Mouse (Mus musculus) kidney, embryonic 16.5 days (tissue): ENCODE data around the gene Gga1. TPM values are rescaled to one million over a fixed set of nuclear protein-coding genes. Genes with fewer than 3 reads are reported as not detected.
A peak's percentile ranks its signal among the peaks of the same experiment; 100 is the strongest.

Experiments
- ATAC-seq: fragments of 200-750 bp; cut with Nextera tagmentation; 2 replicates; pipeline ENCODE4 v1.8.0; 2017; ENCODE audit warnings: moderate TSS enrichment; ENCODE audit not compliant: low FRiP score, low TSS enrichment
- H3K27ac ChIP-seq: fragments of 300-500 bp; sonication (generic); 2 replicates; pipeline ENCODE4 v1.5.1; 2014; ENCODE audit warnings: low read length
- H3K27me3 ChIP-seq: fragments of 300-500 bp; sonication (generic); 2 replicates; pipeline ENCODE4 v1.6.1; 2014; ENCODE audit warnings: low read length, control low read depth, mixed read lengths; ENCODE audit not compliant: insufficient read depth
- H3K36me3 ChIP-seq: fragments of 300-500 bp; sonication (generic); 2 replicates; pipeline ENCODE4 v1.6.1; 2014; ENCODE audit warnings: low read length, control low read depth, mixed read lengths; ENCODE audit not compliant: insufficient read depth
- H3K4me1 ChIP-seq: fragments of 300-500 bp; sonication (generic); 2 replicates; pipeline ENCODE4 v1.6.1; 2014; ENCODE audit warnings: low read length, control low read depth, mixed read lengths; ENCODE audit not compliant: insufficient read depth
- H3K4me2 ChIP-seq: fragments of 300-500 bp; sonication (generic); replicated peaks from 2 replicates; pipeline ENCODE4 v1.6.1; 2014; ENCODE audit warnings: low read depth, low read length
- H3K4me3 ChIP-seq: fragments of 300-500 bp; sonication (generic); 2 replicates; pipeline ENCODE4 v1.5.1; 2014; ENCODE audit warnings: mild to moderate bottlenecking, low read length
- H3K9ac ChIP-seq: fragments of 300-500 bp; sonication (generic); replicated peaks from 2 replicates; pipeline ENCODE4 v1.6.1; 2014; ENCODE audit warnings: low read length
- H3K9me3 ChIP-seq: fragments of 300-500 bp; sonication (generic); 2 replicates; pipeline ENCODE4 v1.6.1; 2016; ENCODE audit warnings: low read length, control low read depth
- WGBS: fragments of 180-500 bp; shearing (Covaris S2); extraction: QIAGEN DNeasy Blood & Tissue Kit; methylation state at CpG from one replicate; pipeline ENCODE4 v1.1.7; 2014; 5-methylcytosine and 5-hydroxymethylcytosine counted together
- polyA plus RNA-seq: library from polyadenylated mRNA; unstranded; fragments of >200 nt; fragmentation: Nextera tagmentation; extraction: Ambion mirVana; gene quantifications from 2 replicates; pipeline ENCODE4 v1.2.1, GENCODE M21; 2015

Gene Gga1
- polyA plus RNA-seq, 1 experiment from 2014 or later = 54.7 TPM

DNA sequence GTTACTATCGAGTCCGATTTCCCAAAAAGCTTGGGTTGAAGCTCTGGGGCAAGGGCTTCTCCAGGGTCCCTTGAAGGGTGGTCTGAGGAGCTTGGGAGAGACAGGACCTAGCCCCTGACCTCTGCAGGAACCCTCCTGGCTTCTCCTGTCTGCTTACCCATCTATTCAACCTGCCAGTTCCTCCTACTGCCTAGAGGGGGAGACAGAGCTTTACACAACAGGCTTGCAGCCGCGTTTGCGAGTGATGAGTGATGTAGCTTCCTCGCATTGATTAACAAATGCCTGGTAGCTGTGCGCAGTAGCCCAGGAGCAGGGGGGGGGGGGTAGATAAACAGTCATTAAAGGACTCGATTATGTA, 38.6 kb downstream of the Gga1 start:
- no peak for ATAC-seq
- Histone ChIP-seq H3K27ac (no peak overlapping the region), H3K4me3 (peak overlapping the region; percentile 72), H3K9me3 (no peaks in the 10 kb centered on the region), H3K27me3 (no peaks in the 10 kb centered on the region), H3K4me1 (peaks cover 30% of the 10 kb centered on the region), H3K36me3 (peaks cover 20% of the 10 kb centered on the region), H3K4me2 (peak overlapping the region; percentile 92), H3K9ac (no peak overlapping the region; the same call in 1 of the 2 replicates)
- WGBS = 4% methylated on average over 8 of the region's 8 CpGs

DNA sequence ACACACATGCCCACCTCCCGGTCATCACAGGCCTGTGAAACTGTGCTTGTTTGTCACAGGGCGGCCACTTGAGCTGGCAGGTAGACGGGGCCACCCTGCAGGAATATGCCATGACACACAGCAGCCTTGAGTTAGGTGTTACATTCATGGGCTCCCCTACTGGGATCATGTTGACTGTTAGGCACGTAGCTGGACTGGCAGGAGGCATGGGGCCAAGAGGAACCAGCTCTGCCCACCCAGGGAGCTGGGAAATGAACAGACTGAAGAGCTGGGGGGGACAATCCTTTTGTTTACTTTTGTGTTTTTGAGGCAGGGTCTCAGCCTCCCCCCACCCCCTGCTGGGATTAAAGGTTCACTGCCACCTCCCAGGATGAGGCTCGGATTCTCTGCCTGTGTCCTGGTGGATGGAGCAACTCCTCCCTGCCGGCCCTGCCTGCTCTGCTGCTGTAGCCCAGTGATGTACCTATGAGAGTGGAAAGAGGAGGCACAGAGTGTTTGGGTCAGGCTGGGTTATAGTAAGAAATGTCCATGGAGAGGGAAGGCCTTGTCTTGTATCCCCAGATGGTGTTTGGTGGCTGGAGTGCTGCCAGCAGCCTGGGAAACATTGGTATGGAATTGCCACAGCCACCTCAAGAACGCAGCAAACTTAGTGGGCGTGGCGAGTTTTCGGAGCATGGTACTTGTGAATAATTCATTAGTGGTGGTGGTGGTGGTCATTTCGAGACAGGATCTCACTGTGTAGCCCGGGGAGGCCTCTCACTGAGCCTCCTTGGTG, 39.2 kb downstream of the Gga1 start:
- no peaks in the 10 kb centered on the region for H3K27me3 ChIP-seq
- no peak overlapping the region for H3K27ac ChIP-seq
- 54% methylated on average over 12 of the region's 12 CpGs for WGBS
- ATAC-seq = no peak
- peak overlapping the region; percentile 92 for H3K4me2 ChIP-seq
- H3K9ac ChIP-seq = peak overlapping the region; percentile 56
- peak overlapping the region; percentile 72 for H3K4me3 ChIP-seq
- H3K9me3 ChIP-seq = no peaks in the 10 kb centered on the region
- H3K36me3 ChIP-seq = peaks cover 14% of the 10 kb centered on the region
- H3K4me1 ChIP-seq = peaks cover 30% of the 10 kb centered on the region

DNA sequence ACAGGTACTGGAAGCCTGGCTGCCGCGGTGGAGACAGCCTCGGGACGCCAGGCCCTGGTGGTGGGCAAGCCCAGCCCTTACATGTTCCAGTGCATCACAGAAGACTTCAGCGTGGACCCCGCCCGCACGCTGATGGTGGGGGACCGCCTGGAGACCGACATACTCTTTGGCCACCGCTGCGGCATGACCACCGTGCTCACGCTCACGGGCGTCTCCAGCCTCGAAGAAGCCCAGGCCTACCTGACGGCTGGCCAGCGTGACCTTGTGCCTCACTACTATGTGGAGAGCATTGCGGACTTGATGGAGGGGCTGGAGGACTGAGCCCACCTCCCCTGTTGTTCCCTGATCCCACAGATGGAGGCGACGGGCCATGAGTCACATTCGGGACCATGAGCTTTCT, 41.1 kb downstream of the Gga1 start:
- H3K27me3 ChIP-seq = no peaks in the 10 kb centered on the region
- no peak overlapping the region for H3K4me3 ChIP-seq
- H3K4me1 ChIP-seq = peaks cover 30% of the 10 kb centered on the region
- H3K4me2 ChIP-seq = no peak overlapping the region
- peaks cover 8% of the 10 kb centered on the region; the same call in 1 of the 2 replicates for H3K36me3 ChIP-seq
- H3K27ac ChIP-seq = no peak overlapping the region
- no peaks in the 10 kb centered on the region for H3K9me3 ChIP-seq
- no peak for ATAC-seq
- WGBS = 85% methylated on average over 23 of the region's 23 CpGs
- H3K9ac ChIP-seq = no peak overlapping the region

DNA sequence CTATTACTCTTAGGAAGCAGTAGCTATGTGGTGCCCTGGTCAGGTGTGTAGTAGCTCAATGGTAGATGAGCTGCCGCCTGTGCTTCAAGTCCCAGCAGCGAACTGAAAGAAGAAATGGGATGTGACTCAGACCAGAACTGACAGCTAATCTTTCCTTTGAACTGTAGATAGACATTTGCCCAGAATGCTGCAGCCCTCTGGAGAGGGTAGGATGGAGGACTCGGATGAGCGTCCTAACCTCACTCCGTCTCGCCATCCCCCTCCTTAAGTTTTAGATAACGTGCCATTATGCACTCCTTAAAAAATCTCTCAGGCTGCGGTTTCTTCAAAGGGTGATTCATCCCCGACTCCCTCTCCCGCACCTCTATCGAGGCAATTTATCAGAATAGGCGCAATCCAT, 42.9 kb downstream of the Gga1 start:
- H3K27ac ChIP-seq = no peak overlapping the region

DNA sequence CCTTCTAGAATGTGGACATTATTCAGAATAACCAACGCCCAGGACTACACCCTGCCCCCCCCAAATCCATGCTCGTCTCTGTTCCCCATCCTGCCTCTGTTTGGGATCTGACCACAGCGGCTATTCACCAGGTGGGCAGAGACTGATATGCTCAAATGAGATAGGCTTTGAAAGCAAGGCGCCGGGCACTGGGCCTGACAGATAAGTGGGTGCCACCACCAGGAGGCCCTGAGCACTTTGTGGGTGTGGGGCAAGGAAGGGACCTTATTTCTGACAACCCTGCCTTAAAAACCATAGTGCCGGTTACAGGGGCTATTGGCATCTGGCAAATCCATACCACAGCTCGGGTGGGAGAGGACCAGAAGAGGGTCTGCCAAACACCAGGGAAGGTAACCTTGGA, 45.7 kb downstream of the Gga1 start:
- H3K9ac ChIP-seq = no peak overlapping the region
- H3K27ac ChIP-seq = no peak overlapping the region
- H3K4me2 ChIP-seq = no peak overlapping the region
- 90% methylated on average over 7 of the region's 7 CpGs for WGBS
- H3K4me3 ChIP-seq = no peak overlapping the region
- no peaks in the 10 kb centered on the region for H3K9me3 ChIP-seq
- no peaks in the 10 kb centered on the region for H3K27me3 ChIP-seq
- peaks cover 33% of the 10 kb centered on the region for H3K4me1 ChIP-seq
- no peak for ATAC-seq
- H3K36me3 ChIP-seq = peaks cover 4% of the 10 kb centered on the region; the same call in 1 of the 2 replicates

More for the DNA sequence above, 42.9 kb downstream of the Gga1 start:
- peaks cover 25% of the 10 kb centered on the region for H3K4me1 ChIP-seq
- no peak for ATAC-seq
- H3K36me3 ChIP-seq = peaks cover 8% of the 10 kb centered on the region; the same call in 1 of the 2 replicates
- 64% methylated on average over 12 of the region's 12 CpGs for WGBS
- H3K27me3 ChIP-seq = no peaks in the 10 kb centered on the region
- no peak overlapping the region for H3K4me2 ChIP-seq
- no peak overlapping the region for H3K9ac ChIP-seq
- H3K4me3 ChIP-seq = no peak overlapping the region
- H3K9me3 ChIP-seq = no peaks in the 10 kb centered on the region

DNA sequence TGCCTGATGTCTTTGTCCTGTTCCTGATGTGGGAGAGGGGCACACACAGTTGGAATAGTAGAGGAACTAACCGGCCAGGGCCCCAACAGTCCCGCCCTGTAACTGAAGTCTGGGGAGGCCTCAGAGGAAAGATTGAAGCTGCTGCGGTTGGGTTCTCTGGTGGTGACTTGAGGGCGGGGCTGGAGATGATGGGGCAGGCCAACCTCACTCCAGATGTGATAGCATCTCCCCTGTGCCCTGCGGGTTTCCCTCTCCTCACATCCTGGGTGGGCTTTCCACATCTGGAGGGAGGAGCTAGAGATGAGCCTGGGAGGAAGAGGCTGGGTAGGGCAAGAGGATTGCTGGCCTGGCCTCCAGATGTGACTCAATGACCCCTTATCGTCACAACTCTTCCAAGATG, 46.6 kb downstream of the Gga1 start:
- Histone ChIP-seq H3K4me1 (peaks cover 39% of the 10 kb centered on the region), H3K9ac (no peak overlapping the region; the same call in 1 of the 2 replicates), H3K4me2 (no peak overlapping the region), H3K27ac (no peak overlapping the region), H3K9me3 (no peaks in the 10 kb centered on the region), H3K27me3 (no peaks in the 10 kb centered on the region), H3K36me3 (peaks cover 4% of the 10 kb centered on the region; the same call in 1 of the 2 replicates), H3K4me3 (no peak overlapping the region)
- WGBS = 72% methylated on average over 6 of the region's 6 CpGs
- no peak for ATAC-seq

DNA sequence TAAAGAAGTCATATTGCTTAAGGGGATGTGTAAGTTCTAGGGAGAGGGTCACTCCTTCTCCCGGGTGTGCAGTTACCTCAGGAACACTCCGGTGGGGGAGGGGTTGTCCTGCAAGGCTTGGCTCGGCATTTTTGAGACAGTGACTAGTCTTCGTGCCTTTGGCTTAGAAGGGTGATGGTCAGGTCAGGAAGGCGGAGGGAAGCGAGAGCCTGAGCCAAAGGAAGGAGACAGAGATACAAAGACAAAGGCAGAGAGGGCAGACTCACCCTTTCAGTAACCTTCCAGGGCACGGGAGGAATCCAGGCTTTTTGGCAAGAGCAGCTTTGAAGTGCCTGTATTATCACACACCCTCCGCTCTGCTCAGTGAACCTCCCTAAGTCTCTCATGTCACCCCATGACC, 48.1 kb downstream of the Gga1 start:
- H3K4me3 ChIP-seq = no peak overlapping the region
- H3K27ac ChIP-seq = peak overlapping the region; percentile 87; the same call in 1 of the 2 replicates
- peak overlapping the region; percentile 8; the same call in 1 of the 2 replicates for H3K9ac ChIP-seq
- 37% methylated on average over 8 of the region's 8 CpGs for WGBS
- 0 out of 2 replicates have a peak, but pooled peaks cover 6% of the 10 kb centered on the region for H3K36me3 ChIP-seq
- H3K4me2 ChIP-seq = no peak overlapping the region
- H3K9me3 ChIP-seq = no peaks in the 10 kb centered on the region
- H3K27me3 ChIP-seq = no peaks in the 10 kb centered on the region
- H3K4me1 ChIP-seq = peaks cover 39% of the 10 kb centered on the region
- no peak for ATAC-seq

DNA sequence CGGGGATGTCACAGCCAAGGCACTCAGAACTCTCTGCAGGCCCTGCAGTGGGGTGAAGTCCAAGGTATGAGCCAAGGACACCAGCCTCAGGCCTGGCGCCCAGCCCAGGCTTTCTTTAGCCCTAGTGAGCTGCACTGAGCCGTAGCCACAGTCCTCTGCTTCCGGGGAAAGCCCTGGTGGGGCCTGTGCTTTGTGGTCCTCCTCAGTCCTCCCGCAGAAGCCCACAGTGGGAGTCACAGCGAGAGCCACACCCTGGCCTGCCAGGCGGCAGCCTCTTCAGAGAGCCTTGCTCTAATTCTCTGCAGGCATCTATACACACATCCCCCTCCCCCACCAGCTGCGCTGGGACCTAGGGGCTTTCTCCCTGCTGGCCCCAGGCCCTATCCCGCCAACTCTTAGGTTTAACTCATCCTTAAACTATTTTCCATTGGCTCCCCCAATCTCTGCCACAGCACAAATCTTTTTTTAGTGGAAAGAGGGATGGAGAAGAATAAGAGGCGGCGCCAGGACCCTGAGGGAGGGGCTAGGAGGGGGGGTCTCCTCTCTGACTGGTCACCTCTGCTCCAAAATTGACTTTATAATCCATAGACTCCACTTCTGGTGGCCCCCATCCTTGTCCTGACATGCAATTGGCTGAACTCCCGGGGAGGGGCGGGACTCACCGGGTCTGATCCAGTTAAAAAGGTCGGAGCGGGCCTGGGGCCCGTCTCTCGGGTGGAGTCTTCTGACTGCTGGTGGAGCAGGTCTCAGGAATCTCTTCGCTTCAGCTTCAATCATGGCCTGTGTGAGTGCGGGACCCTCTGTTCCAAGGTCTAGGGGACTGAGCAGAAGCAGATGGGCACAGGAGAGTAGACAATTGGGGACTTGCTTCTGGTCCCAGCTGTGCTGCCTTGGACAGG, 49.3 kb downstream of the Gga1 start, which contains the start of gene Lgals1:
Lgals1 (plus strand) TSS at position 705 of the 899 bp plus-strand sequence.
- peak; percentile 80 for ATAC-seq

DNA sequence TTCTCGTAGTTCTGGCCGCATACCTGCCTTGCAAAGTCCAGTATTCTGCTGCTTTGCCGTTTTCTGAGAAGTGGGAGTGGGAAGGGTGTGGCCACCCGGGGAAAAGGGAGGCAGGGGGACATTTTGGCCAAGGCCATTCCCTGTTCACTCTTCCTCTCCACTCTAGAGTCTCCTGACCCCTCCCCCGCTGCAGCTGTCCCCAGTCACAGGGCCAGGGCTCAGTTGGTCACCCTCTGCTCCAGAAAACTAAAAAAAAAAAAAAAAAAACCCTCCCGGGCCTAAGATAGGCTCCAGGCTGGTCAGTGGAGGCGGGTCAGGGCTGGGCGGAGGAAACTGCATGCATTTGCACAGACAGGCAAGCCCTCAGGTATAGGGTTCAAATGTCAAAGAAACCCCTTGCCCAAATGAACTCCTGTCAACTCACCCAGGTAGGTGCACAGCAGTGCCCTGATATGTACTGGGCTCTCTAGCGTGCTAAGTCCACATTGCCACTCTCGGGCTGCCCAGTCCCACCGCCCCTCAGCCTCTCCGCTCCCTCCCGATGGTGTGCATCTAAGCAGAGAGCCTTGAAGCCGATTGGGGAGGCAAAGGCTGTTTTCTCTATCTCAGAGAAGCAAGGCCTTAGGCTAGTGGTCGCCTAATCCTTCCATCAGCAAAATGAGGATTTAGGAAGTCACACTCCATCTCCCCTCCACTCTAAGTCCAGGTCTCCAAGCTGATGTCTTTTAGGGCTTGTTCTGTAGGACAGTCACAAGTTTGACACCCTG, 50.2 kb downstream of the Gga1 start:
- Histone ChIP-seq H3K27ac (peak overlapping the region; percentile 87), H3K9me3 (no peaks in the 10 kb centered on the region), H3K4me2 (peak overlapping the region; percentile 77), H3K27me3 (no peaks in the 10 kb centered on the region), H3K36me3 (0 out of 2 replicates have a peak, but pooled peaks cover 7% of the 10 kb centered on the region), H3K9ac (peak overlapping the region; percentile 72), H3K4me3 (peak overlapping the region; percentile 48), H3K4me1 (peaks cover 35% of the 10 kb centered on the region)
- peak; percentile 7; the same call in 1 of the 2 replicates for ATAC-seq
- 16% methylated on average over 15 of the region's 15 CpGs for WGBS

More for the DNA sequence above, 49.3 kb downstream of the Gga1 start, which contains the start of gene Lgals1:
- Histone ChIP-seq H3K9ac (peak within 1 kb of the TSS; percentile 72), H3K9me3 (no peaks in the 10 kb centered on the region), H3K4me2 (peak within 1 kb of the TSS; percentile 77), H3K4me1 (peaks cover 35% of the 10 kb centered on the region), H3K27me3 (no peaks in the 10 kb centered on the region), H3K36me3 (0 out of 2 replicates have a peak, but pooled peaks cover 7% of the 10 kb centered on the region), H3K4me3 (peak within 1 kb of the TSS; percentile 48), H3K27ac (peak within 1 kb of the TSS; percentile 87)
- WGBS = 10% methylated on average over 20 of the region's 20 CpGs
